Mouse (Mus musculus): ENCODE results near the gene Tmod1.

Gene Tmod1

GRCm38 (mm10) chr4:46053323-46054107, 14.8 kb downstream of the Tmod1 start:
- DNase-seq (ENCODE audit: low spot score): no peak

- no peak for DNase-seq (ENCODE audit: low spot score)
These were observed 17.4 kb downstream of the Tmod1 start for GRCm38 (mm10) chr4:46056163-46056562.

DNA sequence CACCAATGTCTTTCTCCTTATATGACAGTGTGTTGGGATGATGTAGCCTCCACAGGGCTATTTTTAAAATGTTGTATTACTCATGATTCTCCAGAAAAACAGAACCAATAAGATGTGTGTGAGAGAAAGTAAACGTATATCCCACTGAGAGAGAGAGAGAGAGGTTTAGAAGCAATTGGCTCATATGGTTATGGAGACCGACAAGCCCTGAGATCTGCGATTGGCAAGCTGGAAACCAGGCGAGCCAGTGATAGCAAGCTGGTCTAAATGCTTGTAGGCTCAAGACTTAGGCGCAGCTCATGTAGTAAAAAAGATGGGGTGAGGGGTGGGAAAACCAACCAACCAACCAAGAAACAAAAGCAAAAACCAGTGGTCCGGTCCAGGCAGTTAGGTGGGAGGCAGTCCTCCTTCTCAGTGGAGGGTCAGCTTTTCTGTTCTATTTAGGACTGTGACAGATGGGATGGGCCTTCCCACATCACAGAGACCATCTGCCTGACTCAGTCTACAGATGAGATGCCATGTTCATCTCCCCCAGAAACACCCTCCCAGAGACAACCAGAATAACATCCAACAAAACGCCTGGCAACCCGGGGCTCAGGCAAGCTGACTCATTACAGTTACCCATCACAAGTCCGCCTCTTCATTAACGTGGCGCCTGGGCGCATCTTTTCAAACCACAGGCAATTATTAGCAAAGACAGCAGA, 22.7 kb downstream of the Tmod1 start:
- DNase-seq (ENCODE audit: low spot score): no peak

- DNase-seq (ENCODE audit: low spot score): no peak
These were observed 25.1 kb downstream of the Tmod1 start for GRCm38 (mm10) chr4:46063841-46064240.

DNA sequence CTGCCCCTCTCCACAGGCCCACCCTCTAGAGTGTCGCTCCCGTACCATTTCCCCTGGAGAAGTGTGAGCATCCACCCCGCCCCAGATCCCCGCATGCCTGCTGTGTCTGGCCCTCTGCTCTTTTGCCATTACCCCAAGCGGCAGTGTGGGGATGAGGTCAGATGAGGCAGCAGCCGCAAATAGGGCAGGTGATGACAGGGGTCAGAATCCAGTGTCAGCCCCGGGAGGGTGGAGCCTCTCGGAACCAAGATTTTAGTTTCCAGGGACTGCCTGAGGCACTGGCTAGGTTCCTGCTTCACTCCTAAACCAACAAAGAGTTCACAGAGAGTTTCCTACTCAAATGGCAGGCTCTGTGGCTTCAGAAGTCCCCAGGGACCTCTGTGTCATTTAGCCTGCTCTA, 25.5 kb downstream of the Tmod1 start:
- DNase-seq (ENCODE audit: low spot score): no peak

DNA sequence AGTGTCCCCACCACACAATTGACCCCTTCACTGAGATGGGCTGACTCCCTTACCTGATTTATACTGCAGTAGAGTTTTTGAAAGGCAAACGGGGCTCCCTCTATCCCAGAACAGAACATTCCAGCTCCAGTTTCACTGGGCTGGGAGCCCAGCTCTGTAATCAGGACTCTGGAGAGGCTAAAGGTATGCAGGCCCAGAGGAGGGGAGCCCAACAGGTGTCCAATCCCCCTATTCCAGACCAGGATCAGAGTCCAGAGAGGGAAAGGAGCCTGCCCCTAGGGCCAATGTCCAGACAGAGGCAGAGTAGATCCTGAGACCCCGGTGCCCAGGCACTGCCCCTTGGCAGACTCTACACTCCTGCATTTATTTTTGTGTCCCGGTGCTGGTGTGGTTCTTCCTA, 26.2 kb downstream of the Tmod1 start:
- DNase-seq (ENCODE audit: low spot score): no peak

DNA sequence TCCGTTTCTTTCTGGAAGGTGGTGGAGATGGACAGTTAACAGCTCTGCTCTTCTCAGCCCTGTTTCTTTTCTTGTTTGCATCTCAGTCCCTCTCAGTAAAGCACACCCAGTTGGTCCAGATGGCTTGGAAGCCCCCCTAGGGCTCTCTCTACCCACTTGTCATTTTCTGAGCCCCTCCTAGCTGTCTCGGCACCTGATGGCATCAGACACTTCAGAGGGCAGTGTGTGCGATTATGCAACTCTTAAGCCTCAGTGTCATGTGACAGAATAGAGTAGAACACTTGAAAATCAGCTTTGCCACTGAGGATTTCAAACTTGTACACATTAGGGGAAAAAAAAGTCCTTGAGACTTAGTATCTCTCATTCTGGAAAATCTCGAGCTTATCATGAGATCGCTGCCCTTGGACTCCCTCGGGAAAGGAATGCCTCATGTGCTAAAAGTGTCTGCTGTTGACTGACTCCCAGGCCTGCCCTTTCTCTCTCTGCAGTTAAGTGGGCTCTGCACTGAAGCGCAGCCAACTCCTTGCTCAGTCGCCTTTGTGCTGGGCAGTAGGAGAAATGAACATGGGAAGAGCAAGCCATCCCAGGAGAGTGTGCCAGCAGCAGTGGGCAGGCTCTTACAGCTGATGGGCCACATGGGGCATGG, 27.1 kb downstream of the Tmod1 start:
- no peak for DNase-seq (ENCODE audit: low spot score)

- no peak for DNase-seq (ENCODE audit: low spot score)
These were observed 29.3 kb downstream of the Tmod1 start for GRCm38 (mm10) chr4:46068060-46068459.

DNA sequence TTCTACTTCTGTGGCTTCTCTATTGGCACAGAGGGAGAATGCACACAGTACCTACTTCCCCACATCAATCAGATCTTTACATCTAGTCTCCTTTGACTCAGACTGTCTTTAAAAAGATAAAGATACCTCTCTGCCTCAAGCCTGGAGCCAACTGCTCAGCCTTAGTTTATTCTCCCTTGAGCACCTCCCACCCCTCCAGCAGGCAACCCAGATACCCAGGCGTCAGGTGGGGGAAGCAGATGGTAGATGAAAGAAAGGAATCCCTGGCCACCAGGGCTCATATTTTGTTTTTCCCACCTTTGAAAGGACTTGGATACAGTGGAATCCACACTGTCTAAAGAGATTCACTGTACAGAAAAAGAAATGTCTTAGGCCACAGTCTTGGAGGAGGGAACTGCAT, 29.8 kb downstream of the Tmod1 start:
- DNase-seq (ENCODE audit: low spot score): no peak

GRCm38 (mm10) chr4:46069851-46070482, 31.2 kb downstream of the Tmod1 start:
- DNase-seq (ENCODE audit: low spot score): no peak

GRCm38 (mm10) chr4:46072631-46073030, 33.9 kb downstream of the Tmod1 start:
- DNase-seq (ENCODE audit: low spot score): no peak

DNA sequence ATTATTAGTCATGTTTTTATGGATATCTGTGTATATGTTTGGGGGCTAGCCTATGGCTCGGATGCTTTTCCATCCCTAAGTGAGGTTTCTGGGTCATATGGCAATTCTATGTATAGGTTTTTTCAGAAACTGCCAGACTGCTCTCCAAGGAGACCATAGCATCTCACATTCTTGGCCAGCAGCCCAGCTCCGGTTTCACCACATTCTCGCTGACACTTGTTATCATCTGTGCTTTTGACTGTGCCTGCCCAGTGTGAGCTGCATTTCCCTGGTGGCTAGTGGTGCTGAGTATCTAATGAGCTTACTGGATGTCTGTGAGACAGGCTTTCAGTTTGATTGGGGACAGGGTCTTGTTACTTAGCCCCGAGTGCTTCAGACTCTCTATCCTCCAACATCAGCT, 35.0 kb downstream of the Tmod1 start:
- DNase-seq (ENCODE audit: low spot score): no peak

DNA sequence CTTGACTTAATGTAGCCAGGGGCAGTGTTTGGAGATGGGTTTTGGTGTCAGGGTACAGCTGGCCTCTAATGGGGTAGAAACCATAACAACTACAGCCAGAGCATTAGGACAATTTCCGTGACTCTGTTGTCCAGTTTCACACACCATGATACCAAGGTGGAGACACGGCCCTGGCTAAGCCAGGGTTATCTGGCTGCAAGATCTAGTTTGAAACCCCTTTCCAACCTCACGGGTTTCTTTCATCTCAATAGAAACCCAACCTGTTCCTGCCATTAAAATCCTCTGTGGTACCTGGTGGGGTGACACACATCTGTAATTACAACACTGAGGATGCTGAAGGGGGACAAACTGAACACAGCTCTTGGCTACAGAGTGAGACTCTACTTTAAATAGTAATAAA, 36.9 kb downstream of the Tmod1 start:
- DNase-seq (ENCODE audit: low spot score): no peak

- DNase-seq (ENCODE audit: low spot score): no peak
These were observed 38.2 kb downstream of the Tmod1 start for GRCm38 (mm10) chr4:46076892-46077291.

GRCm38 (mm10) chr4:46080261-46080660, 41.5 kb downstream of the Tmod1 start:
- DNase-seq (ENCODE audit: low spot score): no peak

GRCm38 (mm10) chr4:46082555-46082954, 43.8 kb downstream of the Tmod1 start:
- DNase-seq (ENCODE audit: low spot score): no peak

- DNase-seq (ENCODE audit: low spot score): no peak
These were observed 45.9 kb downstream of the Tmod1 start for GRCm38 (mm10) chr4:46084416-46085172.

GRCm38 (mm10) chr4:46085223-46085811, 46.6 kb downstream of the Tmod1 start:
- no peak for DNase-seq (ENCODE audit: low spot score)

DNA sequence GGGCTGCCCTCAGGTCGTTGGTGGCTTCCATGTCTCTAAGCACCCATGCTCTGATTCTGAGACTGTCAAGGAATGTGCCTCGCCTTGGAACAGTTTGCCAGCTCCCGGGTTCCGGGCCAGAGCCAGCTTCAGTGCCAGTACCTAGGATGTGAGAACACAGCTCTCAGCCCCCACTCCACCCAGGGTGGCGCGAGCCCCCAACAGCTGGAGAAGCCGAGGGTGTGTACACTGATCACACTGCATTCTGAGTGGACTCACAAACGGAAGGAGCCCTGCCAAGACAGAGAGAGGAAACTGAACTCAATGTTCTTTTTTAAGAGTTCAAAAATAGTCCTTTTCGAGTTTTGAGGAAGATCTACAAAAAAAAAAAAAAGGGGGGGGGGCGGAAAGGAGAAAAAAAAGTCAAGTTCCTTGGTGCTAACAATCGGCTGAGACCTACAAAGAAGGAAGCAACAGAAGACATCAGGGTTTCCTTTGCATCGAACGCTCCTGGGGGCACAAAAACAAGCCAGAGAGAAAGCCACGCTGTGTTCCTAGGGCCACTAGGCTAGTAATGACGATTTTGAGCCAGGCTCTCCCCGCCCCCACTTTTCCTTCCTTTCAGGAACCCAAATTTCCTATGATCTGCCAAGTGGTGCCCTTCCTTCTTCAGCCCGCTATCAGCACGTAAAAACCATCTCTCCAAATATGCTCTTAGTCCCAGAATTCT, 48.1 kb downstream of the Tmod1 start:
- peak; percentile 21 for DNase-seq (ENCODE audit: low spot score)

DNA sequence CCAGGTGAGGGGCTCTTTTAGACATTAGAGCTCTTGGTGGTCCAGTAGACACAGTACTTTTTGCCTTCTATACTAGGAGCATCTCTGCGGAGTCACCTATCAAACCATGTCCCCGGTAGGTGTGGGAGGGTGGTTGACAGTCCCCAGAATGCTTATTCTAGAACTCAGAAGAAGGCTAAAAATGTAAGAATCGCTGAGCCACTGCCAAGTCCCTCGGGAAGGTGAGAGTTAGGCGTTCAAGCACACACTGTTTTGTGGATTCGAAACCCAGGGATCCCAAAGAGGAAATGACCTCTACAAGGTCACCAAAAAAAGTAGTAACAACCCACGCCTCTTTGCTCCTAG, 48.7 kb downstream of the Tmod1 start:
- no peak for DNase-seq (ENCODE audit: low spot score)

- peak; percentile 75 for DNase-seq (ENCODE audit: low spot score)
These were observed 49.1 kb downstream of the Tmod1 start for GRCm38 (mm10) chr4:46087852-46088251.

Measured in urinary bladder, postnatal 14 days (tissue).